Mouse (Mus musculus) MEL (cell line): ENCODE measurements around the gene Fmnl2.

Experiments
- HCFC1 ChIP-seq: IDR thresholded peaks from 2 replicates; pipeline ENCODE4 v1.6.1; 2012; ENCODE audit warnings: low read depth, mild to moderate bottlenecking, inconsistent platforms, low read length, improper control_type of control experiment, moderate library complexity
- POLR2AphosphoS5 ChIP-seq: IDR thresholded peaks from 2 replicates; pipeline ENCODE4 v1.6.1; 2012; ENCODE audit warnings: low read depth, borderline replicate concordance, mild to moderate bottlenecking, inconsistent platforms, low read length, moderate library complexity, mixed read lengths
- ZC3H11A ChIP-seq: IDR thresholded peaks from 2 replicates; pipeline ENCODE4 v1.6.1; 2012; ENCODE audit warnings: low read depth, mild to moderate bottlenecking, inconsistent platforms, low read length, improper control_type of control experiment

DNA sequence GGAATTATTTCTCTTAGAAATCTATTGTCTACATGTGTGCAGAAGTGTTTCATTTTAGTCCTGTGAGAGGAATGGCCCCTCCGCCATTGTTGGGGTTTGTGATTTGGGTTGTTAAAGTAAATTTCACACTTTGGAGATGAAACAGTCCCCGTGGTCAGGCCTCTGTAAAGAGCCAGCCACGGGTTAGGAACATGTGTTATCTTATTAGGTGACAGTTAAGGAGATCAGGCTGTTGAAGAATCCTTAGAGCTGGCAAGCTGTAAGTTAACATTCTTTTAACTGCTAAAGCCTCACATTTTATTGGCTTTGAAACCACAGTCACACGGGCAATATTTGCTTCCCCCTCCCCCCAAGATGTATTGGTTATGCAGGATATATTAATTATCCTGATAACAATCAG lies 131.7 kb downstream of the Fmnl2 start:
- TF ChIP-seq ZC3H11A (no peak), HCFC1 (no peak), POLR2AphosphoS5 (no peak)
